12 mouse cellular contexts compared by ENCODE assay signal in the genomic region with DNA sequence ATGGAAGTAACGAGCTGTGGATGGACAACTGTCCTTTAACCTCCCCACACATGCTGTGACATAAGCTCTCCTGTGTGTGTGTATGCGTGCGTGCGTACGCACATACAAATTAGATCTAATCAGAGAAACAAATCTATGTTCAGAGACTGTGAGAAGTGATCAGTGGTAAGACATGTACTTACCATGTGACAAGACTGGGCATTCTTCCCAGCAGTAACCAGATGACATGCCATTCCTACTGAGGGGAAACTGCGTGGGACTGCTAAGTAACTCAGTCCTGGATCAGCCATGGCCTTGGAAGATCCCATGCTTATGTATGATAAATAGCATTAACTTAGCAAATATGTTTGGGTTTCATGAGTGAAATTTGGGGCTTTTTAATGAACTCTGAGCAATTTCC. TPM values are rescaled to one million over a fixed set of nuclear protein-coding genes. Genes with fewer than 3 reads are reported as not detected.
A peak's percentile ranks its signal among the peaks of the same experiment; 100 is the strongest.
DNase-seq lines count a peak whose midpoint lies in the region; ATAC-seq lines count a peak whose summit lies in the region.
"Had no signal": no experiment of that assay in that cellular context is flagged by ENCODE, and none has a peak within 500 bp of the region (broad histone marks: within the 10 kb centered on the region; RNA-seq: fewer than 3 reads in every experiment).

No protein-coding gene starts in this region.

- no peaks in the 10 kb centered on the region for H3K9me3 ChIP-seq in forebrain, embryonic 13.5 days (replicated peaks)
- no peaks in the 10 kb centered on the region for H3K9me3 ChIP-seq in forebrain, embryonic 11.5 days (ENCODE audit: control insufficient read depth, low read length)

- H3K4me3 ChIP-seq in forebrain, embryonic 13.5 days = no peak overlapping the region
- no peak overlapping the region for H3K4me3 ChIP-seq in forebrain, embryonic 11.5 days (ENCODE audit: low read depth, low read length)
- no peak overlapping the region for H3K4me3 ChIP-seq in brown adipose tissue, adult 24 weeks (ENCODE audit: insufficient read depth, low read depth, low read length)

- H3K4me2 ChIP-seq in forebrain, embryonic 13.5 days = no peak overlapping the region
- H3K4me2 ChIP-seq in forebrain, embryonic 11.5 days (ENCODE audit: low read depth, low read length, severe bottlenecking) = no peak overlapping the region

- WGBS in forebrain, embryonic 13.5 days = 82% methylated on average over 6 of the region's 6 CpGs
- WGBS in forebrain, embryonic 11.5 days = 96% methylated on average over 6 of the region's 6 CpGs

- peak overlapping the region; percentile 14; the same call in 1 of the 2 replicates for H3K27ac ChIP-seq in forebrain, embryonic 13.5 days
- H3K27ac ChIP-seq in forebrain, embryonic 11.5 days (ENCODE audit: low read depth, low read length) = no peak overlapping the region
- 0 out of 2 replicates have a peak overlapping the region, but pooled peaks have one; percentile 0 for H3K27ac ChIP-seq in brown adipose tissue, adult 24 weeks (replicated peaks; ENCODE audit: low read depth, low read length)
- H3K27ac ChIP-seq: macrophage had no signal

- peaks cover 44% of the 10 kb centered on the region for H3K36me3 ChIP-seq in forebrain, embryonic 13.5 days (ENCODE audit: poor library complexity, severe bottlenecking)
- no peaks in the 10 kb centered on the region for H3K36me3 ChIP-seq in forebrain, embryonic 11.5 days (ENCODE audit: control insufficient read depth, insufficient read depth, low read length)

- peaks cover 5% of the 10 kb centered on the region; the same call in 1 of the 2 replicates for H3K4me1 ChIP-seq in forebrain, embryonic 13.5 days
- H3K4me1 ChIP-seq in forebrain, embryonic 11.5 days (replicated peaks; ENCODE audit: control insufficient read depth, insufficient read depth, low read length) = no peaks in the 10 kb centered on the region
- peaks cover 8% of the 10 kb centered on the region for H3K4me1 ChIP-seq in brown adipose tissue, adult 24 weeks (ENCODE audit: control insufficient read depth, insufficient read depth, insufficient read length, low read length)

- DNase-seq in forebrain, embryonic 11.5 days (ENCODE audit: low spot score) = no peak
- peak; percentile 58 for DNase-seq in layer of hippocampus, adult 11-12 months (ENCODE audit: low spot score)
- no peak for DNase-seq in layer of hippocampus, postnatal 25 days (ENCODE audit: extremely low spot score in 1 of 2, low spot score in 1 of 2)
- DNase-seq in 3T3-L1 (ENCODE audit: low read depth, low spot score) = peak; percentile 79
- DNase-seq: thymus, postnatal 25 days had no signal

- H3K27me3 ChIP-seq in forebrain, embryonic 13.5 days = no peaks in the 10 kb centered on the region
- H3K27me3 ChIP-seq in forebrain, embryonic 11.5 days (ENCODE audit: control insufficient read depth, insufficient read depth, low read length) = no peaks in the 10 kb centered on the region
- H3K27me3 ChIP-seq: CH12.LX had no signal

- no peak overlapping the region for H3K9ac ChIP-seq in forebrain, embryonic 13.5 days
- H3K9ac ChIP-seq in forebrain, embryonic 11.5 days (ENCODE audit: low read length) = no peak overlapping the region

- ATAC-seq in forebrain, embryonic 13.5 days = no peak
- no peak for ATAC-seq in forebrain, embryonic 11.5 days (replicated peaks; ENCODE audit: low FRiP score)
- no peak for ATAC-seq in activated CD4-positive, CD25-positive, alpha-beta regulatory T cell, adult 4 months
- no peak for ATAC-seq in megakaryocyte progenitor cell, adult 5-6 weeks (replicated peaks; ENCODE audit: poor library complexity)
- ATAC-seq: inflammation-experienced regulatory T-cells, adult 6 months had no signal

RNA-seq across cellular contexts. Expression of a gene that starts 23.5 kb away (rescaled TPM):
- 137 and 139 TPM in 2 replicates for polyA plus RNA-seq in forebrain, embryonic 13.5 days (2015; fragmentation: Nextera tagmentation; extraction: Ambion mirVana)
- polyA plus RNA-seq in forebrain, embryonic 11.5 days (2014; fragmentation: Nextera tagmentation; extraction: Ambion mirVana) = 63.0 and 71.4 TPM in 2 replicates
- total RNA-seq in layer of hippocampus, postnatal 25 days (2021) = 100 to 1,000 TPM; 188 to 210 TPM
- polyA plus RNA-seq in brown adipose tissue, adult 24 weeks (2012; ENCODE audit: insufficient read depth, insufficient read length, missing spikeins) = 29.1 and 32.4 TPM in 2 replicates
- polyA plus RNA-seq in activated CD4-positive, CD25-positive, alpha-beta regulatory T cell, adult 4 months (2017; shearing (Covaris generic)) = 10 to 100 TPM; 28.3 to 34.4 TPM
- 78.1 and 85.5 TPM in 2 replicates for total RNA-seq in megakaryocyte progenitor cell, adult 5-6 weeks (2015)
- 48.5 and 51.7 TPM in 2 replicates for total RNA-seq in megakaryocyte progenitor cell, adult 5-6 weeks (2017)

RNA-seq across cellular contexts. Expression of a gene that starts 56.8 kb away (rescaled TPM):
- polyA plus RNA-seq in forebrain, embryonic 13.5 days (2015; fragmentation: Nextera tagmentation; extraction: Ambion mirVana) = 37.6 and 37.8 TPM in 2 replicates
- 26.4 and 27.7 TPM in 2 replicates for polyA plus RNA-seq in forebrain, embryonic 11.5 days (2014; fragmentation: Nextera tagmentation; extraction: Ambion mirVana)
- 10 to 100 TPM; 56.2 to 61.6 TPM for total RNA-seq in layer of hippocampus, postnatal 25 days (2021)
- polyA plus RNA-seq in brown adipose tissue, adult 24 weeks (2012; ENCODE audit: insufficient read depth, insufficient read length, missing spikeins) = 392 and 520 TPM in 2 replicates
- polyA plus RNA-seq in activated CD4-positive, CD25-positive, alpha-beta regulatory T cell, adult 4 months (2017; shearing (Covaris generic)) = 10 to 100 TPM; 68.7 to 90.3 TPM
- total RNA-seq in megakaryocyte progenitor cell, adult 5-6 weeks (2015) = 8.7 and 10.2 TPM in 2 replicates
- 15.2 and 18.2 TPM in 2 replicates for total RNA-seq in megakaryocyte progenitor cell, adult 5-6 weeks (2017)

Comparison
In these comparisons a context has a peak if more than half of its experiments do, and no peak if none do; other contexts are left out.
1. DNase-seq: peak in layer of hippocampus, adult 11-12 months (single experiment) and 3T3-L1 (single experiment); none in forebrain, embryonic 11.5 days (single experiment) and layer of hippocampus, postnatal 25 days (0 of 2).